Mouse (Mus musculus): ENCODE measurements around the gene Akap2.

GRCm38 (mm10) chr4:57720869-57721361 is 3.5 kb downstream of the Akap2 start:
- TF ChIP-seq CTCF (IDR thresholded peaks at IDR 0.05; ENCODE audit: insufficient read depth, low read length): no peak
- TF ChIP-seq POLR2A (IDR thresholded peaks at IDR 0.05; ENCODE audit: borderline replicate concordance, extremely low read depth, low read depth, low read length): no peak
